Mouse (Mus musculus): ENCODE measurements around the gene Fzd10. TPM values are rescaled to one million over a fixed set of nuclear protein-coding genes. Genes with fewer than 3 reads are reported as not detected.
A peak's percentile ranks its signal among the peaks of the same experiment; 100 is the strongest.

The Fzd10 gene
- polyA plus RNA-seq, 1 experiment from 2014 or later: 4.9 TPM

- H3K27me3 ChIP-seq: no peaks in the 10 kb centered on the region
- H3K36me3 ChIP-seq: no peaks in the 10 kb centered on the region
- H3K9ac ChIP-seq: no peak overlapping the region
- H3K9me3 ChIP-seq: no peaks in the 10 kb centered on the region
- WGBS: 54% methylated on average over 4 of the region's 4 CpGs
- no peak overlapping the region for H3K4me3 ChIP-seq
- ATAC-seq (ENCODE audit: low read depth): no peak
- peaks cover 23% of the 10 kb centered on the region for H3K4me1 ChIP-seq (replicated peaks)
- H3K27ac ChIP-seq (replicated peaks): no peak overlapping the region
- no peak overlapping the region for H3K4me2 ChIP-seq
Observed at GRCm38 (mm10) chr5:128580931-128581330, 19.7 kb upstream of the Fzd10 start.

- WGBS: 8% methylated on average over 8 of the region's 8 CpGs
- Histone ChIP-seq H3K27ac (replicated peaks) (no peak overlapping the region), H3K9me3 (no peaks in the 10 kb centered on the region), H3K4me1 (replicated peaks) (peaks cover 23% of the 10 kb centered on the region), H3K4me2 (no peak overlapping the region), H3K27me3 (no peaks in the 10 kb centered on the region), H3K36me3 (no peaks in the 10 kb centered on the region), H3K4me3 (no peak overlapping the region), H3K9ac (0 out of 2 replicates have a peak overlapping the region, but pooled peaks have one; percentile 13)
- ATAC-seq (ENCODE audit: low read depth): no peak; the same call in 1 of the 2 replicates
Observed at GRCm38 (mm10) chr5:128581516-128581921, 19.1 kb upstream of the Fzd10 start.

DNA sequence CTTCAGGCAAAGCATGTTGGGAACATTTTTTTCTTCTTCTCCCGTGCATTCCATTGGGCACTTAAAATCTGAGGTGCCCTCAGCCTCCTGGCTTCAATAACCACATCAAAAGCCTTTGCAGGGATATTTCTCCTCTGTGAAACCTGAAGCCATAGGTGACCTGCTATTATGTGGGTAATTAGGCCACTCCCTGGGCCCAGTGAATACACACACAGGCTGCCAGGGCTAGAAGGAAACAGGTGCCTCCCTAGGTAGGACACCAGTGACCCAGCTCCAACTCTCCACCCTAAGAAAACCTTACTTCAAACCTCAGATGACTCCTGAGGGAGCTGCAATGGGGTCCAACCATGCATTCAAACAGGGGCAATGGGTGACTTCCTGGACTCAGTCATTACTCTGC lies 11.4 kb upstream of the Fzd10 start:
- H3K9ac ChIP-seq: no peak overlapping the region
- no peak overlapping the region for H3K27ac ChIP-seq (replicated peaks)
- no peak overlapping the region for H3K4me2 ChIP-seq
- H3K27me3 ChIP-seq: no peaks in the 10 kb centered on the region
- ATAC-seq (ENCODE audit: low read depth): no peak
- no peaks in the 10 kb centered on the region for H3K9me3 ChIP-seq
- no peaks in the 10 kb centered on the region for H3K4me1 ChIP-seq (replicated peaks)
- 82% methylated on average over 1 of the region's 1 CpGs for WGBS
- no peaks in the 10 kb centered on the region for H3K36me3 ChIP-seq
- no peak overlapping the region for H3K4me3 ChIP-seq

- Histone ChIP-seq H3K27me3 (no peaks in the 10 kb centered on the region), H3K4me3 (no peak overlapping the region), H3K9me3 (no peaks in the 10 kb centered on the region), H3K4me1 (replicated peaks) (peaks cover 32% of the 10 kb centered on the region), H3K36me3 (no peaks in the 10 kb centered on the region), H3K9ac (no peak overlapping the region), H3K27ac (replicated peaks) (no peak overlapping the region), H3K4me2 (no peak overlapping the region)
- ATAC-seq (ENCODE audit: low read depth): no peak
- 85% methylated on average over 13 of the region's 13 CpGs for WGBS
Observed at GRCm38 (mm10) chr5:128593446-128593845, 7.2 kb upstream of the Fzd10 start.

DNA sequence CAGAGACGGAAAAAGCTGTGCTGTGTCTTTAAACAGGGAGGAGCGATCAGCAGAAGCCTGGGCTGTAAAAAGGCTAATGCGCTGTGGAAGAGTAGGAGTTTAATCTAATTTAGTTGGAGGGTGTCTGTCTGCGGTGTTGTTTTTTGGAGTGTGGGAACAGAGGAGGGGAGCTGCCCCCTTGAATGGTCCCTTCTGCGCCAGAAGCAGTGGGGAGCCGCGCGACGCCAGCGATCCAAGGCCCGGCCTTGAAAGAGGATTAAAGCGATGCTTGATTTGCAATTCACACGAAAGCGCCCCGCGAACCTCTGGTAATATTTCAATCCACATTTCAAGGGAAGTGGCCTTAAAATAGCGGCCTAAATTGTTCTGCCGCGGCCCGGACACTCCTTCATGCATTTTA lies 3.8 kb upstream of the Fzd10 start:
- Histone ChIP-seq H3K4me2 (peak overlapping the region; percentile 94), H3K9me3 (no peaks in the 10 kb centered on the region), H3K4me1 (replicated peaks) (peaks cover 61% of the 10 kb centered on the region), H3K36me3 (no peaks in the 10 kb centered on the region), H3K27me3 (0 out of 2 replicates have a peak, but pooled peaks cover 6% of the 10 kb centered on the region), H3K4me3 (peak overlapping the region; percentile 37), H3K27ac (replicated peaks) (peak overlapping the region; percentile 89), H3K9ac (peak overlapping the region; percentile 31)
- ATAC-seq (ENCODE audit: low read depth): peak; percentile 25; the same call in 1 of the 2 replicates
- WGBS: under 1% methylated on average over 20 of the region's 20 CpGs

DNA sequence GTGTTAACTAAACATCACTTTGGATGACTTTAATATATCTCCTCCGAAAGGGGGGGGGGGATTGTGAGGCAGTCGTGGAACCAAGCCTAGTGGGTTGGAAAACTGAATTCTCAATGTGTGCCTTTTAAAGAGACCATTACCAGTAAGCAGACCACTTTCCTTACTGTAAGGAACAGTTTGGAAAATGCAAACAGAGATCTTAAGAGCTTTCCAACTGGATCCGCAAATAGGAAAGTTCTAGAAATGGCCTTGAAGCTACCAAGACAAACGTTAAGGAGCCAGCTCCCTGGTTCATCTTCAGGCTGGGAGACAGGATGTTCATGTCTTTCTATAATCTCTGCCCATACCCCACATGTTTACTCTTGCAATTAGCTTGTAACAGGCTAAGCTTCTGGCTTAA lies 3.3 kb upstream of the Fzd10 start:
- WGBS: 4% methylated on average over 4 of the region's 4 CpGs
- peaks cover 12% of the 10 kb centered on the region; the same call in 1 of the 2 replicates for H3K27me3 ChIP-seq
- no peaks in the 10 kb centered on the region for H3K9me3 ChIP-seq
- peak overlapping the region; percentile 37 for H3K4me3 ChIP-seq
- peaks cover 67% of the 10 kb centered on the region for H3K4me1 ChIP-seq (replicated peaks)
- H3K4me2 ChIP-seq: peak overlapping the region; percentile 94
- peak overlapping the region; percentile 89 for H3K27ac ChIP-seq (replicated peaks)
- no peak for ATAC-seq (ENCODE audit: low read depth)
- no peaks in the 10 kb centered on the region for H3K36me3 ChIP-seq
- H3K9ac ChIP-seq: 0 out of 2 replicates have a peak overlapping the region, but pooled peaks have one; percentile 31

DNA sequence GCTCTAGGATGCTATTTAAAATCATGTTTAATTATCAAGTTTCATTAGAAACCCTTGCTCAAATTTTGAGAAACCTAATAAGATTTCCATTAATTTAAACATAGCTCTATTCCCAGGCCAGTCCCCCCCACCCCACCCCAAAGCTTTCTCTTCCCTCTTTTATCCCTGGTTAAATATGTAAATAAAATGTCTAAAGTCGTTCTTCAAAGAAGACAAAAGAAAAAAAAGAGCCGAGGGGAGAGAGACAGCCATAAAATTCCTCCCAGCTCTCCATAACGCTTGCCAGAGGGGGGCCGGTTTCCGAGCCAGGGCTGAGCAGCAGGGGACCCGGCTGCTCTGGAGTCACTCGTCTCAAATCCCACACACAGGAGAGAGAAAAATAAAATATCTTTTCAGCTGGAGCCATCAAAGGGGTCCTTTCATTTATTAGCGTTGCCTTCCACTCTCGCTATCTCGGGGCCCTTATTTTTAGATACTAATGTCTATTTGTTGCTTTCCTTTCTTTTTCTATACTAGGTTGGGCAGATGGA lies 2.4 kb upstream of the Fzd10 start:
- no peaks in the 10 kb centered on the region for H3K9me3 ChIP-seq
- H3K4me1 ChIP-seq (replicated peaks): peaks cover 76% of the 10 kb centered on the region
- H3K4me3 ChIP-seq: peak overlapping the region; percentile 78
- H3K9ac ChIP-seq: peak overlapping the region; percentile 78
- H3K4me2 ChIP-seq: peak overlapping the region; percentile 94
- H3K27ac ChIP-seq (replicated peaks): peak overlapping the region; percentile 89
- peaks cover 16% of the 10 kb centered on the region; the same call in 1 of the 2 replicates for H3K27me3 ChIP-seq
- WGBS: under 1% methylated on average over 10 of the region's 10 CpGs
- no peak for ATAC-seq (ENCODE audit: low read depth)
- no peaks in the 10 kb centered on the region for H3K36me3 ChIP-seq

GRCm38 (mm10) chr5:128598760-128599364 lies 1.8 kb upstream of the Fzd10 start:
- 0 out of 2 replicates have a peak, but pooled peaks have one; percentile 1 for ATAC-seq (ENCODE audit: low read depth)
- H3K9ac ChIP-seq: peak overlapping the region; percentile 78
- under 1% methylated on average over 20 of the region's 20 CpGs for WGBS
- no peaks in the 10 kb centered on the region for H3K9me3 ChIP-seq
- peak overlapping the region; percentile 94 for H3K4me2 ChIP-seq
- no peaks in the 10 kb centered on the region for H3K36me3 ChIP-seq
- H3K4me1 ChIP-seq (replicated peaks): peaks cover 81% of the 10 kb centered on the region
- H3K27me3 ChIP-seq: peaks cover 16% of the 10 kb centered on the region; the same call in 1 of the 2 replicates
- H3K27ac ChIP-seq (replicated peaks): peak overlapping the region; percentile 89
- H3K4me3 ChIP-seq: peak overlapping the region; percentile 78

- H3K4me2 ChIP-seq: peak overlapping the region; percentile 94
- H3K27ac ChIP-seq (replicated peaks): peak overlapping the region; percentile 89
- no peaks in the 10 kb centered on the region for H3K9me3 ChIP-seq
- H3K9ac ChIP-seq: peak overlapping the region; percentile 78
- H3K36me3 ChIP-seq: no peaks in the 10 kb centered on the region
- peak; percentile 17; the same call in 1 of the 2 replicates for ATAC-seq (ENCODE audit: low read depth)
- WGBS: under 1% methylated on average over 28 of the region's 28 CpGs
- peak overlapping the region; percentile 78 for H3K4me3 ChIP-seq
- peaks cover 16% of the 10 kb centered on the region; the same call in 1 of the 2 replicates for H3K27me3 ChIP-seq
- H3K4me1 ChIP-seq (replicated peaks): peaks cover 88% of the 10 kb centered on the region
Observed at GRCm38 (mm10) chr5:128599365-128600071, 1.1 kb upstream of the Fzd10 start.

- Histone ChIP-seq H3K36me3 (no peaks in the 10 kb centered on the region), H3K4me2 (peak overlapping the region; percentile 94), H3K27ac (replicated peaks) (peak overlapping the region; percentile 88), H3K27me3 (peaks cover 21% of the 10 kb centered on the region), H3K4me3 (peak overlapping the region; percentile 78), H3K9ac (peak overlapping the region; percentile 78), H3K4me1 (replicated peaks) (peaks cover 82% of the 10 kb centered on the region), H3K9me3 (no peaks in the 10 kb centered on the region)
- ATAC-seq (ENCODE audit: low read depth): no peak
- under 1% methylated on average over 82 of the region's 87 CpGs for WGBS
Observed at GRCm38 (mm10) chr5:128601036-128602019, 684 bp downstream of the Fzd10 start.

GRCm38 (mm10) chr5:128603693-128604092 lies 3.0 kb downstream of the Fzd10 start:
- 14% methylated on average over 1 of the region's 1 CpGs for WGBS
- Histone ChIP-seq H3K9ac (peak overlapping the region; percentile 78), H3K4me1 (replicated peaks) (peaks cover 74% of the 10 kb centered on the region)

More at GRCm38 (mm10) chr5:128603693-128604092, 3.0 kb downstream of the Fzd10 start:
- Histone ChIP-seq H3K4me2 (peak overlapping the region; percentile 94), H3K27ac (replicated peaks) (0 out of 2 replicates have a peak overlapping the region, but pooled peaks have one; percentile 13), H3K36me3 (no peaks in the 10 kb centered on the region), H3K4me3 (peak overlapping the region; percentile 78), H3K27me3 (peaks cover 21% of the 10 kb centered on the region), H3K9me3 (no peaks in the 10 kb centered on the region)
- ATAC-seq (ENCODE audit: low read depth): no peak
